Mouse (Mus musculus): ENCODE measurements at regions not wholly inside any gene's neighbourhood (a gene's known extent, or its start where the extent isn't known, plus 50 kb on each side); places are given as distances from the start of the nearest gene placed in this dataset.

- H3K36me3 ChIP-seq (ENCODE audit: control insufficient read depth, insufficient read depth, low read length) = no peaks in the 10 kb centered on the region
- H3K4me3 ChIP-seq (ENCODE audit: insufficient read depth, low read depth, low read length) = no peak overlapping the region
- no peaks in the 10 kb centered on the region for H3K27me3 ChIP-seq (ENCODE audit: control insufficient read depth, insufficient read depth, low read length)
- peak; percentile 70 for DNase-seq (ENCODE audit: extremely low read depth, low read depth, low spot score)
- H3K27ac ChIP-seq (replicated peaks; ENCODE audit: insufficient read depth, low read depth, low read length) = no peak overlapping the region
- H3K9ac ChIP-seq (ENCODE audit: low read depth, low read length) = no peak overlapping the region
- no peaks in the 10 kb centered on the region; the same call in 1 of the 2 replicates for H3K4me1 ChIP-seq (ENCODE audit: control insufficient read depth, insufficient read depth, low read length)
- WGBS = 87% methylated on average over 14 of the region's 14 CpGs
- H3K79me2 ChIP-seq (ENCODE audit: control insufficient read depth, insufficient read depth, low read length) = no peaks in the 10 kb centered on the region
- TF ChIP-seq POLR2A (IDR thresholded peaks at IDR 0.05; ENCODE audit: extremely low read depth, insufficient read depth, low read length) = no peak
- TF ChIP-seq CTCF (IDR thresholded peaks at IDR 0.05; ENCODE audit: low read depth, low read length) = no peak
Observed at GRCm38 (mm10) chr17:45847701-45848378, 114.2 kb upstream of the 1600014C23Rik start.

- Histone ChIP-seq H3K27ac (replicated peaks; ENCODE audit: insufficient read depth, low read depth, low read length) (no peak overlapping the region), H3K36me3 (ENCODE audit: control insufficient read depth, insufficient read depth, low read length) (no peaks in the 10 kb centered on the region), H3K27me3 (ENCODE audit: control insufficient read depth, insufficient read depth, low read length) (no peaks in the 10 kb centered on the region), H3K4me3 (ENCODE audit: insufficient read depth, low read depth, low read length) (no peak overlapping the region), H3K4me1 (ENCODE audit: control insufficient read depth, insufficient read depth, low read length) (no peaks in the 10 kb centered on the region; the same call in 1 of the 2 replicates), H3K9ac (ENCODE audit: low read depth, low read length) (no peak overlapping the region), H3K79me2 (ENCODE audit: control insufficient read depth, insufficient read depth, low read length) (no peaks in the 10 kb centered on the region)
- TF ChIP-seq POLR2A (IDR thresholded peaks at IDR 0.05; ENCODE audit: extremely low read depth, insufficient read depth, low read length) (no peak), CTCF (IDR thresholded peaks at IDR 0.05; ENCODE audit: low read depth, low read length) (peak; percentile 33; the same call in 1 of the 2 replicates)
- DNase-seq (ENCODE audit: extremely low read depth, low read depth, low spot score) = no peak
- WGBS = 92% methylated on average over 5 of the region's 5 CpGs
Observed at GRCm38 (mm10) chr17:45845832-45846231, 112.2 kb upstream of the 1600014C23Rik start.

GRCm38 (mm10) chr17:45836731-45837130 lies 103.1 kb upstream of the 1600014C23Rik start:
- H3K4me3 ChIP-seq (ENCODE audit: insufficient read depth, low read depth, low read length) = no peak overlapping the region
- H3K4me1 ChIP-seq (ENCODE audit: control insufficient read depth, insufficient read depth, low read length) = no peaks in the 10 kb centered on the region; the same call in 1 of the 2 replicates
- no peaks in the 10 kb centered on the region for H3K27me3 ChIP-seq (ENCODE audit: control insufficient read depth, insufficient read depth, low read length)
- no peak overlapping the region for H3K27ac ChIP-seq (replicated peaks; ENCODE audit: insufficient read depth, low read depth, low read length)
- TF ChIP-seq CTCF (IDR thresholded peaks at IDR 0.05; ENCODE audit: low read depth, low read length) (no peak), POLR2A (IDR thresholded peaks at IDR 0.05; ENCODE audit: extremely low read depth, insufficient read depth, low read length) (no peak)
- no peaks in the 10 kb centered on the region for H3K79me2 ChIP-seq (ENCODE audit: control insufficient read depth, insufficient read depth, low read length)
- WGBS = 70% methylated on average over 7 of the region's 7 CpGs
- H3K9ac ChIP-seq (ENCODE audit: low read depth, low read length) = no peak overlapping the region
- no peaks in the 10 kb centered on the region for H3K36me3 ChIP-seq (ENCODE audit: control insufficient read depth, insufficient read depth, low read length)
- DNase-seq (ENCODE audit: extremely low read depth, low read depth, low spot score) = no peak

DNA sequence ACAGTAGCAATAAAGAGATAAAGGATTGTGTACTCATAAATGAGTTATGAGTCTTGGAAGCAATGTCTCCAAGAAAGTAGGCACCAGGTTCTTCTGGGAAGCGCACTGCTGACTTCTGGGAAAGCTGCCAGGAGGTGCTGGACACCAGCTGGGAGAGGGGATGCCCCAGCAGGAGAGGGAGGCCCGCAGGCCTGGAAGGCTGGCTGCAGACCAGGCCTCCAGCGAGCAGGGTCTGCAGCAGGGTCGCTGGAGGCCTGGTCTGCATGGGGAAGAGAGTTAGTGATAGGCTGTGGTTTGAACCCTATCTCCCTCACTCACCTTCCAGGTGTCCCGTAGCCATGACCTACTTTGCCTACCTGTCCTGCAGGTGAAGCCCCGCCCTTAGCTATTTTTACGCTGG lies 102.6 kb upstream of the 1600014C23Rik start:
- Histone ChIP-seq H3K27me3 (ENCODE audit: control insufficient read depth, insufficient read depth, low read length) (no peaks in the 10 kb centered on the region), H3K4me3 (ENCODE audit: insufficient read depth, low read depth, low read length) (no peak overlapping the region), H3K79me2 (ENCODE audit: control insufficient read depth, insufficient read depth, low read length) (no peaks in the 10 kb centered on the region), H3K27ac (replicated peaks; ENCODE audit: insufficient read depth, low read depth, low read length) (no peak overlapping the region), H3K4me1 (ENCODE audit: control insufficient read depth, insufficient read depth, low read length) (no peaks in the 10 kb centered on the region; the same call in 1 of the 2 replicates), H3K9ac (ENCODE audit: low read depth, low read length) (no peak overlapping the region), H3K36me3 (ENCODE audit: control insufficient read depth, insufficient read depth, low read length) (no peaks in the 10 kb centered on the region)
- 86% methylated on average over 7 of the region's 7 CpGs for WGBS
- DNase-seq (ENCODE audit: extremely low read depth, low read depth, low spot score) = no peak
- TF ChIP-seq POLR2A (IDR thresholded peaks at IDR 0.05; ENCODE audit: extremely low read depth, insufficient read depth, low read length) = no peak
- TF ChIP-seq CTCF (IDR thresholded peaks at IDR 0.05; ENCODE audit: low read depth, low read length) = no peak

- TF ChIP-seq POLR2A (IDR thresholded peaks at IDR 0.05; ENCODE audit: extremely low read depth, insufficient read depth, low read length) (no peak), CTCF (IDR thresholded peaks at IDR 0.05; ENCODE audit: low read depth, low read length) (no peak)
- peak; percentile 38 for DNase-seq (ENCODE audit: extremely low read depth, low read depth, low spot score)
- Histone ChIP-seq H3K27me3 (ENCODE audit: control insufficient read depth, insufficient read depth, low read length) (no peaks in the 10 kb centered on the region), H3K36me3 (ENCODE audit: control insufficient read depth, insufficient read depth, low read length) (no peaks in the 10 kb centered on the region), H3K79me2 (ENCODE audit: control insufficient read depth, insufficient read depth, low read length) (no peaks in the 10 kb centered on the region), H3K4me3 (ENCODE audit: insufficient read depth, low read depth, low read length) (no peak overlapping the region), H3K9ac (ENCODE audit: low read depth, low read length) (no peak overlapping the region), H3K4me1 (ENCODE audit: control insufficient read depth, insufficient read depth, low read length) (no peaks in the 10 kb centered on the region; the same call in 1 of the 2 replicates), H3K27ac (replicated peaks; ENCODE audit: insufficient read depth, low read depth, low read length) (no peak overlapping the region)
- 62% methylated on average over 10 of the region's 10 CpGs for WGBS
Observed at GRCm38 (mm10) chr17:45834518-45835071, 101.0 kb upstream of the 1600014C23Rik start.

GRCm38 (mm10) chr17:45830324-45830723 lies 96.7 kb upstream of the 1600014C23Rik start:
- H3K79me2 ChIP-seq (ENCODE audit: control insufficient read depth, insufficient read depth, low read length) = no peaks in the 10 kb centered on the region
- no peak overlapping the region for H3K4me3 ChIP-seq (ENCODE audit: insufficient read depth, low read depth, low read length)
- H3K27ac ChIP-seq (replicated peaks; ENCODE audit: insufficient read depth, low read depth, low read length) = no peak overlapping the region
- no peak overlapping the region for H3K9ac ChIP-seq (ENCODE audit: low read depth, low read length)
- H3K4me1 ChIP-seq (ENCODE audit: control insufficient read depth, insufficient read depth, low read length) = peaks cover 2% of the 10 kb centered on the region
- TF ChIP-seq POLR2A (IDR thresholded peaks at IDR 0.05; ENCODE audit: extremely low read depth, insufficient read depth, low read length) (no peak), CTCF (IDR thresholded peaks at IDR 0.05; ENCODE audit: low read depth, low read length) (peak; percentile 18; the same call in 1 of the 2 replicates)
- no peak for DNase-seq (ENCODE audit: extremely low read depth, low read depth, low spot score)
- no peaks in the 10 kb centered on the region for H3K36me3 ChIP-seq (ENCODE audit: control insufficient read depth, insufficient read depth, low read length)
- no peaks in the 10 kb centered on the region for H3K27me3 ChIP-seq (ENCODE audit: control insufficient read depth, insufficient read depth, low read length)
- 81% methylated on average over 5 of the region's 5 CpGs for WGBS

Measured in liver, adult 2 months (tissue).